Mouse (Mus musculus) mesoderm, embryonic 11.5 days (tissue): ENCODE results near the gene Stard13.

Experiments
- DNase-seq: peaks from one replicate; pipeline ENCODE4 v3.0.0-alpha.2; 2012; ENCODE audit warnings: low read depth, low spot score

The Stard13 gene

GRCm38 (mm10) chr5:151022939-151023338 is 210.7 kb downstream of the Stard13 start:
- DNase-seq = no peak

- DNase-seq = no peak
These were observed 211.6 kb downstream of the Stard13 start for GRCm38 (mm10) chr5:151022026-151022425.

- DNase-seq = no peak
These were observed 212.8 kb downstream of the Stard13 start for GRCm38 (mm10) chr5:151020831-151021230.

DNA sequence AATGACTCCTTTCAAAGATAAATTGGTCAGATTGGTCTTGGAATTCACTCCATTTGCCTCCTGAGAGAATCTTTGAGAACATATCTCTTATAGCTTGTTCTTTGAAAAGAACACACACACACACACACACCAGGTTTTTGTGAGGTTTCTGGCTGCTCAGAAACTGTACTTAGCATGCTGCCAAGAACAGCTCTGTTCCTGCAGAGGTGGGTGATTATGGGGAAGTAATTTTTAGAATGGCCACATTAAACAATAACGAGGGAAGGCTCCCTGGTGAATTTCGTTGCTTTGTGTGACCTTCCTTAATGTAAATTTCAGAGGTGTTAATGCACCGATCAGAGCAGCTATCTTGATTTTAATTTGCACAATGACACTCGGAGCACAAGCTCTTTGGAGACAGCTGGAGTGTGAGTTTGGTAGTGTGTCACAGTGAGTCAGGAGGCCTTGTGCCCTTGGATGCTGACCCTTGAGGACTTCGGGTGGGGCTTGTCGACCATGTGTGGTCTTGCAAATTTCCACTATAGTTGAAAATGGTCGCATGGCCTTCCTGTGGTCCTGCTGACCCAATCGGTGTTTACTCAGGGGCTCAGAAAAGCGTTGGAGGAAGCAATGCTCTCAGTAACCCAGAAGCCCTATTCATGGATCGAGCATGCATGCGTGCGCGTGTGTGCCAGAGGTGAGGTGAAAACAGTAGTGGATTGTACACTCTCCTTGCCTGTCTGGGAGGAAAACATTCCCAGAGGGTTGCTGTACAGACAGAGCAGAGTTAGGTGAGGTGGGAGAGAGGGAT is 213.4 kb downstream of the Stard13 start:
- DNase-seq = no peak

DNA sequence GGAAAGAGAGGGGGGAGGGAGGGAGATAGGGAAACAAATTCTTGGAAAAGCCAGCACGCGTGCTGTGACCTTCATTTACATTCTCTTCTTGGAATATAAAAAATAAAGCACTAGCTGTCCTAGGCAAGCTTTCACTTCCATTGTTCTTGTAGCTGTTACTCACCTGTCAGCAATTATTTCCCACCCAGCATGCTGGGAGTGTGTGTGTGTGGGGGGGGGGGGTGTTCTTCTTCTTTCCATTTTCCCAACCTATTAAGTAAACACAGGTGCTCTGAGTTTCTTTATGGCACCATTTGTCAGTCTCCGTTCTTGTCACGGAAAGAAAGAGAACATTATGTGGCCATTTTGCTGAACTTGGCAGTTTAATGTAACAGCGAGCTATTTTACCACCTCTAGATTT is 214.7 kb downstream of the Stard13 start:
- no peak for DNase-seq

DNA sequence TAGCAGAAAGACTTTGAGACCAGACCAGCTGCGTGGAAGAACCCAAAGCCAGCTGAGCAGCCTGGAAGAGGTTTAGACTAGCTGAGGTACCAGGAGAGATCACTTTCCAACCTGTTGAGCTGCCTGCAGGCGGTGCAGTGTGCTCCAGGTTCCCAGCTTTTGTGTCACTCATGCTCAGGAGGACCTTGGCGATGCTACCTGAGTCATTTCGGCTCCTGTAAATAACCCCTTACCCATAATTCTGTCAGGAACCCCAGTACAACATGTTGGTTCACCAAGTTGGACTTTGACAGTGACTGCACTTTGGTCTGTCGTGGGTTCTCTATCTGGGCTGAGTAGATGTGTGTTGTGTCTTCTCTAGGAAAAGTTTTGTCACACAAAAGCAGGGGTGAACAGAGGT is 215.2 kb downstream of the Stard13 start:
- no peak for DNase-seq

DNA sequence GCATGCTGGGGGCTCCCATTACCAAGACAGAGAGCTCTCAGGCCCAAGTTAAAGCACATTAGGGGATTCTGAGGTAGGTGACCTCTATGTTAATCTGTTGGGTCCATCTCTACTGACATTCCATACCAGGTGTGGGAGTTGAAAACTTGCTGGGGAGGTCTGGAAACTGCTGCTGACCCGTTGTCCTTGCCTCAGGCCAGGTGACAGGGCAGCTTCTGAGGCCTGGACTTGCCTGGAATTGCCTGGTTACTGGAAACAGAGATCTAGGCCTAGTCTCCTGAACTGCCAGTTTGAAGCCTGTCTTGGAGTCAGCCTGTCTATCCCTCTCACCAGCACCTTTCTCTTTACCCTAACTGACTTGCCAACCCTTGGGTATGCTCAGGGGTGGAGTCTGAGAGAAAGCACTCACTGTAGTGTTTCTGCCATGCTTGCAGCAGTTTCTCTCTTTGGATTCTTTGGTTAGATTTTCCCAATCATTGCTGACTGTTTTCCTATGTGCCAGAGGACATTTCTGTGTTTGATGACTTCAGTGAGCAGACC is 229.3 kb downstream of the Stard13 start:
- DNase-seq = no peak

- DNase-seq = no peak
These were observed 231.6 kb downstream of the Stard13 start for GRCm38 (mm10) chr5:151002051-151002450.

- no peak for DNase-seq
These were observed 232.5 kb downstream of the Stard13 start for GRCm38 (mm10) chr5:151001111-151001510.

DNA sequence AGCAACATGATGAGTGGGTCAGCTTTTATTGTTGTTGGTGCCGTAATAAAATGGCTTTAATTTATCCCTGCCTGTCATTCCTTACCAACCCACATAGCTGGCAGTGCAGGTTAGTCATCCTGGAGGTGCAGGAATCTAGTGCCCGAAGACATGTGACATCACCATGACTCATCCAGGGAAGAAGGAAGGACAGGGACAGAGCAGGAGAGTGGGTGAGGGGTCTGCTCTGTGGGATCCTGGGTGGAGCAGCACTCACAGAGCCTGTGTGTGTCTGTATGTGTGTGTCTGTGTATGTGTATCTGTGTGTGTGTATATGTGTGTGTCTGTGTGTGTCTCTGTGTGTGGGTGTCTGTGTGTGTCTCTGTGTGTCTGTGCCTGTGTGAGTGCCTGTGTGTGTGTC is 237.1 kb downstream of the Stard13 start:
- peak; percentile 5 for DNase-seq

DNA sequence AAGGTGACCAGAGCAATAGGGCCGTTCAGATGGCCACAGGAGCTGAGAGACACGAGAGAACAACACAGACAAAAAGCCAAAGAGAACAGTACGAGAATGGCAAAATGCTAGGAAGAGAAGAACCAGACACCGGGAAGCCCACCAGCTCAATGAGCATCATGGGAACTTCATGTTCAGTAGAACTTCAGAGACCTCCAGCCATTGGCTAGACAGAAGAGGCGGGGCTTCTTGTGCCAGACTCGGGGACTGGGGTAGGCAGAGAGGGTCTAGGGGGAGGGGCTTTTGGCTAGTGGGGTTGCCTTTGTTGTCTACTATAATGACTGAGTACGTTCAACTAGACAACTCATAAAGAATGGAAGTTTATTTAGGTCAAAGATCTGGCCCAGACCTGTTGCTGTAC is 239.5 kb downstream of the Stard13 start:
- no peak for DNase-seq
